Mouse (Mus musculus): ENCODE results near the gene Commd3. TPM values are rescaled to one million over a fixed set of nuclear protein-coding genes. Genes with fewer than 3 reads are reported as not detected.

Gene Commd3
- polyA plus RNA-seq, 1 experiment from 2014 or later, result 214 TPM

- Histone ChIP-seq H3K4me3 (peak overlapping the region; percentile 81), H3K36me3 (no peaks in the 10 kb centered on the region), H3K27ac (peak overlapping the region; percentile 99), H3K9ac (peak overlapping the region; percentile 97), H3K4me2 (peak overlapping the region; percentile 78), H3K9me3 (no peaks in the 10 kb centered on the region), H3K4me1 (replicated peaks) (peaks cover 50% of the 10 kb centered on the region), H3K27me3 (peaks cover 40% of the 10 kb centered on the region)
- peak; percentile 90 for ATAC-seq (ENCODE audit: low FRiP score)
- WGBS, result 0% methylated on average over 37 of the region's 64 CpGs
These were observed 4.3 kb downstream of the Commd3 start for GRCm38 (mm10) chr2:18676457-18676935.

- no peaks in the 10 kb centered on the region for H3K9me3 ChIP-seq
- peak within 1 kb of the TSS; percentile 81 for H3K4me3 ChIP-seq
- H3K4me2 ChIP-seq, result peak within 1 kb of the TSS; percentile 78
- H3K27ac ChIP-seq, result peak within 1 kb of the TSS; percentile 99
- no peaks in the 10 kb centered on the region for H3K36me3 ChIP-seq
- H3K27me3 ChIP-seq, result peaks cover 44% of the 10 kb centered on the region
- under 1% methylated on average over 50 of the region's 77 CpGs for WGBS
- H3K9ac ChIP-seq, result peak within 1 kb of the TSS; percentile 97
- H3K4me1 ChIP-seq (replicated peaks), result peaks cover 50% of the 10 kb centered on the region
- peak; percentile 67 for ATAC-seq (ENCODE audit: low FRiP score)
These were observed 4.8 kb downstream of the Commd3 start, which contains the start of gene Bmi1 for GRCm38 (mm10) chr2:18676936-18677491. Gene Bmi1 (plus strand): TSS chr2:18677018.

- Histone ChIP-seq H3K4me2 (peak overlapping the region; percentile 78), H3K9ac (peak overlapping the region; percentile 97), H3K9me3 (no peaks in the 10 kb centered on the region), H3K4me3 (peak overlapping the region; percentile 81), H3K4me1 (replicated peaks) (peaks cover 49% of the 10 kb centered on the region), H3K27ac (peak overlapping the region; percentile 99), H3K36me3 (0 out of 2 replicates have a peak, but pooled peaks cover 4% of the 10 kb centered on the region), H3K27me3 (peaks cover 52% of the 10 kb centered on the region)
- 0% methylated on average over 52 of the region's 55 CpGs for WGBS
- peak; percentile 2; the same call in 1 of the 2 replicates for ATAC-seq (ENCODE audit: low FRiP score)
These were observed 5.7 kb downstream of the Commd3 start for GRCm38 (mm10) chr2:18677631-18678471.

GRCm38 (mm10) chr2:18679701-18680100 is 7.5 kb downstream of the Commd3 start:
- peaks cover 37% of the 10 kb centered on the region for H3K4me1 ChIP-seq (replicated peaks)
- no peak overlapping the region for H3K4me2 ChIP-seq
- WGBS, result 30% methylated on average over 2 of the region's 2 CpGs
- H3K9me3 ChIP-seq, result no peaks in the 10 kb centered on the region
- ATAC-seq (ENCODE audit: low FRiP score), result no peak
- H3K36me3 ChIP-seq, result peaks cover 15% of the 10 kb centered on the region
- peaks cover 59% of the 10 kb centered on the region for H3K27me3 ChIP-seq
- H3K27ac ChIP-seq, result no peak overlapping the region
- H3K4me3 ChIP-seq, result no peak overlapping the region
- H3K9ac ChIP-seq, result no peak overlapping the region

GRCm38 (mm10) chr2:18680501-18680900 is 8.3 kb downstream of the Commd3 start:
- peaks cover 37% of the 10 kb centered on the region for H3K4me1 ChIP-seq (replicated peaks)
- H3K27me3 ChIP-seq, result peaks cover 61% of the 10 kb centered on the region

GRCm38 (mm10) chr2:18680961-18681360 is 8.8 kb downstream of the Commd3 start:
- Histone ChIP-seq H3K27ac (no peak overlapping the region), H3K4me2 (peak overlapping the region; percentile 56), H3K36me3 (peaks cover 15% of the 10 kb centered on the region), H3K27me3 (peaks cover 64% of the 10 kb centered on the region), H3K4me1 (replicated peaks) (peaks cover 32% of the 10 kb centered on the region), H3K9ac (peak overlapping the region; percentile 56; the same call in 1 of the 2 replicates), H3K9me3 (no peaks in the 10 kb centered on the region), H3K4me3 (peak overlapping the region; percentile 35)
- ATAC-seq (ENCODE audit: low FRiP score), result no peak
- WGBS, result 3% methylated on average over 28 of the region's 29 CpGs

More at GRCm38 (mm10) chr2:18680501-18680900, 8.3 kb downstream of the Commd3 start:
- peak overlapping the region; percentile 56; the same call in 1 of the 2 replicates for H3K9ac ChIP-seq
- no peaks in the 10 kb centered on the region for H3K9me3 ChIP-seq
- ATAC-seq (ENCODE audit: low FRiP score), result no peak
- peak overlapping the region; percentile 35 for H3K4me3 ChIP-seq
- H3K4me2 ChIP-seq, result peak overlapping the region; percentile 56
- no peak overlapping the region for H3K27ac ChIP-seq
- 3% methylated on average over 4 of the region's 4 CpGs for WGBS
- H3K36me3 ChIP-seq, result peaks cover 15% of the 10 kb centered on the region

- H3K4me3 ChIP-seq, result no peak overlapping the region
- ATAC-seq (ENCODE audit: low FRiP score), result no peak
- peaks cover 15% of the 10 kb centered on the region for H3K36me3 ChIP-seq
- H3K9ac ChIP-seq, result no peak overlapping the region
- no peak overlapping the region for H3K4me2 ChIP-seq
- no peak overlapping the region for H3K27ac ChIP-seq
- peaks cover 92% of the 10 kb centered on the region for H3K27me3 ChIP-seq
- no peaks in the 10 kb centered on the region for H3K9me3 ChIP-seq
- WGBS, result 52% methylated on average over 5 of the region's 5 CpGs
- H3K4me1 ChIP-seq (replicated peaks), result peaks cover 26% of the 10 kb centered on the region
These were observed 11.9 kb downstream of the Commd3 start for GRCm38 (mm10) chr2:18684062-18684461.

GRCm38 (mm10) chr2:18686386-18686785 is 14.2 kb downstream of the Commd3 start:
- peaks cover 15% of the 10 kb centered on the region for H3K36me3 ChIP-seq
- no peaks in the 10 kb centered on the region for H3K9me3 ChIP-seq
- H3K4me2 ChIP-seq, result no peak overlapping the region
- H3K27ac ChIP-seq, result no peak overlapping the region
- no peak overlapping the region for H3K9ac ChIP-seq
- no peak for ATAC-seq (ENCODE audit: low FRiP score)
- no peak overlapping the region for H3K4me3 ChIP-seq
- H3K4me1 ChIP-seq (replicated peaks), result peaks cover 21% of the 10 kb centered on the region
- peaks cover 91% of the 10 kb centered on the region for H3K27me3 ChIP-seq
- 33% methylated on average over 6 of the region's 6 CpGs for WGBS

- Histone ChIP-seq H3K4me1 (replicated peaks) (peaks cover 21% of the 10 kb centered on the region), H3K27ac (no peak overlapping the region), H3K27me3 (peaks cover 88% of the 10 kb centered on the region), H3K36me3 (peaks cover 15% of the 10 kb centered on the region), H3K9ac (no peak overlapping the region), H3K9me3 (no peaks in the 10 kb centered on the region), H3K4me3 (no peak overlapping the region), H3K4me2 (no peak overlapping the region)
- no peak for ATAC-seq (ENCODE audit: low FRiP score)
- 14% methylated on average over 8 of the region's 8 CpGs for WGBS
These were observed 14.8 kb downstream of the Commd3 start for GRCm38 (mm10) chr2:18686826-18687519.

GRCm38 (mm10) chr2:18687671-18688170 is 15.5 kb downstream of the Commd3 start:
- no peak overlapping the region for H3K4me2 ChIP-seq
- H3K9me3 ChIP-seq, result no peaks in the 10 kb centered on the region
- ATAC-seq (ENCODE audit: low FRiP score), result no peak
- peaks cover 13% of the 10 kb centered on the region for H3K36me3 ChIP-seq
- H3K4me3 ChIP-seq, result no peak overlapping the region
- 3% methylated on average over 9 of the region's 9 CpGs for WGBS
- peaks cover 21% of the 10 kb centered on the region for H3K4me1 ChIP-seq (replicated peaks)
- no peak overlapping the region for H3K27ac ChIP-seq
- H3K27me3 ChIP-seq, result peaks cover 88% of the 10 kb centered on the region
- H3K9ac ChIP-seq, result no peak overlapping the region

- peak overlapping the region; percentile 46 for H3K4me3 ChIP-seq
- H3K27ac ChIP-seq, result no peak overlapping the region
- H3K9me3 ChIP-seq, result no peaks in the 10 kb centered on the region
- H3K4me2 ChIP-seq, result peak overlapping the region; percentile 73; the same call in 1 of the 2 replicates
- no peak overlapping the region for H3K9ac ChIP-seq
- 6% methylated on average over 6 of the region's 6 CpGs for WGBS
- ATAC-seq (ENCODE audit: low FRiP score), result no peak
- H3K36me3 ChIP-seq, result peaks cover 8% of the 10 kb centered on the region
- H3K27me3 ChIP-seq, result peaks cover 89% of the 10 kb centered on the region
- peaks cover 21% of the 10 kb centered on the region for H3K4me1 ChIP-seq (replicated peaks)
These were observed 16.1 kb downstream of the Commd3 start for GRCm38 (mm10) chr2:18688286-18688685.

- peaks cover 21% of the 10 kb centered on the region for H3K4me1 ChIP-seq (replicated peaks)
- H3K9me3 ChIP-seq, result no peaks in the 10 kb centered on the region
- no peak overlapping the region for H3K27ac ChIP-seq
- 0% methylated on average over 38 of the region's 45 CpGs for WGBS
- ATAC-seq (ENCODE audit: low FRiP score), result peak; percentile 26; the same call in 1 of the 2 replicates
- H3K4me3 ChIP-seq, result peak overlapping the region; percentile 46
- peaks cover 8% of the 10 kb centered on the region for H3K36me3 ChIP-seq
- no peak overlapping the region for H3K9ac ChIP-seq
- H3K4me2 ChIP-seq, result peak overlapping the region; percentile 73
- peaks cover 88% of the 10 kb centered on the region for H3K27me3 ChIP-seq
These were observed 16.5 kb downstream of the Commd3 start for GRCm38 (mm10) chr2:18688708-18689063.
